Mouse (Mus musculus): ENCODE data around the gene Cmtm1. TPM values are rescaled to one million over a fixed set of nuclear protein-coding genes. Genes with fewer than 3 reads are reported as not detected.
"Not testable (repeated sequence)": the region's sequence is repeated elsewhere in the genome, so short reads cannot be mapped to it uniquely, and the experiment has no call there.

Cmtm1 gene
- total and polyA plus RNA-seq, 2 experiments from 2014 or later: not detected

DNA sequence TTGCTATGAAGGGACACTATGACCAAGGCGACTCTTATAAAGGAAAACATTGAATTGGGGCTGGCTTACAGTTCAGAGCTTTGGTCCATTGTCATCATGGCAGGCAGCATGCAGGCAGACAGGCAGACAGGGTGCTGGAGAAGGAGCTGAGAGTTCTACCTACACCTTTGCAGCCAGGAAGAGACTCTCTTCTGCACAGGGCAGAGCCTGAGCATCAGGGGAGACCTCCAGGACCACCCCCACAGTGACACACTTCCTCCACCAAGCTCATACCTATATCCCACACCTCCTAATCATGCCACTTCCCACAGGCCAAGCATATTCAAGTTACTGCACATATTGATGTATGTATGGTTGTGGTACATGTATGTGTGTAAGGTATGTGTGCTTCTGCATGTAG lies 26.9 kb upstream of the Cmtm1 start:
- no peak for TF ChIP-seq EP300 (IDR thresholded peaks at IDR 0.05; ENCODE audit: low read depth)
- TF ChIP-seq CTCF (IDR thresholded peaks at IDR 0.05; ENCODE audit: low read depth): no peak
- Histone ChIP-seq H3K36me3 (replicated peaks; ENCODE audit: control insufficient read depth, insufficient read depth, low read length) (no peaks in the 10 kb centered on the region), H3K27me3 (ENCODE audit: control insufficient read depth, insufficient read depth, low read length) (no peaks in the 10 kb centered on the region), H3K27ac (ENCODE audit: low read depth) (no peak overlapping the region), H3K4me3 (ENCODE audit: low read depth, low read length) (no peak overlapping the region), H3K9ac (replicated peaks; ENCODE audit: low read depth, low read length) (no peak overlapping the region), H3K9me3 (replicated peaks; ENCODE audit: control insufficient read depth, low read length) (no peaks in the 10 kb centered on the region), H3K4me2 (ENCODE audit: low read depth, low read length) (no peak overlapping the region), H3K4me1 (ENCODE audit: control insufficient read depth, insufficient read depth) (no peaks in the 10 kb centered on the region; the same call in 1 of the 2 replicates)
- ATAC-seq (ENCODE audit: insufficient read depth, low read depth): no peak
- WGBS: 86% methylated on average over 1 of the region's 1 CpGs
- DNase-seq (ENCODE audit: low spot score): no peak

DNA sequence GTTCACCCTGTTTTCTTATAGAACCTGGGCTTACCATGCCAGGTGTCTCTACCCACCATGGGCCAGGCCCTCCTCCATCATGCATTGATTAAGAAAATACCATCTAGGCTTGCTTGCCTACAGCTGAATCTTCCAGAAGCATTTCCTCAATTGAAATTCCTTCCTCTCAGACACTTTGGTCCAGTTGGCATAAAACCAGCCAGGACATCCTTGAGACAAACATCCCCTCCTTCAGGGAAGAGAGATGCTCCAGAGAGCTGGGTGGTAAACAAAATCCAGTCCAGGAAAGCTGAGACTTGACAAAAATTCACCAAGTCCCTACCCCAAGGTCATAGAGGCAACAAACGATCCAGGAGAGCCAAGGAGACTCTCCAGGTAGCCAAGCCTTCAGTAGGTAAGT lies 24.3 kb upstream of the Cmtm1 start:
- ATAC-seq (ENCODE audit: insufficient read depth, low read depth) (no peak), DNase-seq (ENCODE audit: low spot score) (no peak)
- no peaks in the 10 kb centered on the region for H3K4me1 ChIP-seq (ENCODE audit: control insufficient read depth, insufficient read depth)
- H3K9ac ChIP-seq (replicated peaks; ENCODE audit: low read depth, low read length): no peak overlapping the region
- H3K4me2 ChIP-seq (ENCODE audit: low read depth, low read length): no peak overlapping the region
- H3K4me3 ChIP-seq (ENCODE audit: low read depth, low read length): no peak overlapping the region
- no peak overlapping the region for H3K27ac ChIP-seq (ENCODE audit: low read depth)
- no peaks in the 10 kb centered on the region for H3K27me3 ChIP-seq (ENCODE audit: control insufficient read depth, insufficient read depth, low read length)
- no peak for TF ChIP-seq EP300 (IDR thresholded peaks at IDR 0.05; ENCODE audit: low read depth)
- TF ChIP-seq CTCF (IDR thresholded peaks at IDR 0.05; ENCODE audit: low read depth): no peak
- 82% methylated on average over 1 of the region's 1 CpGs for WGBS
- H3K36me3 ChIP-seq (replicated peaks; ENCODE audit: control insufficient read depth, insufficient read depth, low read length): no peaks in the 10 kb centered on the region
- H3K9me3 ChIP-seq (replicated peaks; ENCODE audit: control insufficient read depth, low read length): no peaks in the 10 kb centered on the region

DNA sequence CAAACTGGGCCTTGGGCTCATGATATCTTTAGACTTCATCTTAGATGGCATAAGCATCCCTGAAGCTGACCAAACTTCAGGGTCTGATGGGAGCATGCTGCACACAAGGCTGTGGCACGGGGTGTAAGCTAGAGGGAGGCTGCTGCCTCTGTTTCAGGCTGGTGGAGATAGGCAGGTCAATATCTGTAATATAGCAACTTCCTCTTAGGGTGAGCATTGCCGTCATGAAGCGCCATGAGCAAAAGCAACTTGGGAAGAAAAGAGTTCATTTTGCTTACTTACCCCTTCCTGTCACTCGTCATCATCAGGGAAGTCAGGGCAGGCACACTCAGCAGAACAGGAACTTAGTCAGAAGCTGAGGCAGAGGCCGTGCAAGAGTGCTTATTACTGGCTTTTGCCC lies 23.8 kb upstream of the Cmtm1 start:
- TF ChIP-seq CTCF (IDR thresholded peaks at IDR 0.05; ENCODE audit: low read depth) (no peak), EP300 (IDR thresholded peaks at IDR 0.05; ENCODE audit: low read depth) (no peak)
- no peak overlapping the region for H3K4me2 ChIP-seq (ENCODE audit: low read depth, low read length)
- H3K4me1 ChIP-seq (ENCODE audit: control insufficient read depth, insufficient read depth): no peaks in the 10 kb centered on the region
- H3K27ac ChIP-seq (ENCODE audit: low read depth): no peak overlapping the region
- WGBS: 57% methylated on average over 5 of the region's 5 CpGs
- H3K9me3 ChIP-seq (replicated peaks; ENCODE audit: control insufficient read depth, low read length): no peaks in the 10 kb centered on the region
- H3K9ac ChIP-seq (replicated peaks; ENCODE audit: low read depth, low read length): no peak overlapping the region
- ATAC-seq (ENCODE audit: insufficient read depth, low read depth) (no peak), DNase-seq (ENCODE audit: low spot score) (no peak)
- H3K4me3 ChIP-seq (ENCODE audit: low read depth, low read length): no peak overlapping the region
- no peaks in the 10 kb centered on the region for H3K36me3 ChIP-seq (replicated peaks; ENCODE audit: control insufficient read depth, insufficient read depth, low read length)
- no peaks in the 10 kb centered on the region for H3K27me3 ChIP-seq (ENCODE audit: control insufficient read depth, insufficient read depth, low read length)

DNA sequence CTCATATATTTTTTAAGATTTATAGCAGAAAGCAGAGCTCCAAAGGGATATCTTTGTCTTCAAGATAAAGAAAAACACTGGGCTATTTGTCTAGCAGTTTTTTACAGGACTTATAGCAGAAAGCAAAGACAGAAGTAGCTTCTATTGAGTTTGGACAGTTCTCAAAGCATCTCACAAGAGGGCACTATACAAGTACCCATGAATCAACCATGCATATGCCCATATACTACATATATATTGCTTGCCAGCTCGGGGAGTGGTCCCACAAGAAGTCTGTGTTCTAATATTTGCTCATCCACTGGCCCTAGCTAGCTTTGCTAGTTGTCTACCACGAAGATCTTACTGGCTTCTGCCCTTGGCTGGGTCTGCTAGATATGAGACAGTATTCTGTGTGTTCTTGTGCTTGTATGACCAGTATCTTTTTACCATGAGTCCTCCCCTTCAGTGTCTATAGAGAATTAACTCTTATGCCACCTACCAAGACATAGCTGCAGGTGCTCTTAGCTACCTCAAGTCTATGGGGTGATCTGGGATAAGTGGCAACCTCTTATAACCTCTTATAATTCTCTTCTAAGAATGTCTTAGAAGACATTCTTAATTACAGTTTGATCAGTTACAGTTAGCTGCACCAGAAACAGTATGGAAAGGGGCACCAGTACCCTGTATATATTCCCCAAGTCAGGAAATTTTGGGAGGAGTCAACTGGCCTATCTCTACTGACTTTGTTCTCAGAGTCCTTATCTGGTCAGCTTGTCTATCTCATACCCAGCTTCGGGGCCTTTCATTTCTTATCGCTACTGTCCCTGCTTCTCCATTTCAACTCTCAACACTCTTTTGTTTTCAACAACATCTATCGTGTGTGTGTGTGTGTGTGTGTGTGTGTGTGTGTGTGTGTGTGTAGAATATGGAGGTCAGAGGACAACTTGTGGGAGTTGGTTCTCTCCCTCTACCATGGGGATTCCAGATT lies 23.0 kb upstream of the Cmtm1 start:
- Histone ChIP-seq H3K27ac (ENCODE audit: low read depth) (no peak overlapping the region), H3K4me3 (ENCODE audit: low read depth, low read length) (no peak overlapping the region), H3K9me3 (replicated peaks; ENCODE audit: control insufficient read depth, low read length) (no peaks in the 10 kb centered on the region), H3K4me2 (ENCODE audit: low read depth, low read length) (no peak overlapping the region), H3K4me1 (ENCODE audit: control insufficient read depth, insufficient read depth) (no peaks in the 10 kb centered on the region), H3K36me3 (replicated peaks; ENCODE audit: control insufficient read depth, insufficient read depth, low read length) (no peaks in the 10 kb centered on the region), H3K9ac (replicated peaks; ENCODE audit: low read depth, low read length) (no peak overlapping the region), H3K27me3 (ENCODE audit: control insufficient read depth, insufficient read depth, low read length) (no peaks in the 10 kb centered on the region)
- WGBS: 42% methylated on average over 5 of the region's 5 CpGs
- DNase-seq (ENCODE audit: low spot score): no peak
- TF ChIP-seq EP300 (IDR thresholded peaks at IDR 0.05; ENCODE audit: low read depth) (no peak), CTCF (IDR thresholded peaks at IDR 0.05; ENCODE audit: low read depth) (no peak)
- no peak for ATAC-seq (ENCODE audit: insufficient read depth, low read depth)

DNA sequence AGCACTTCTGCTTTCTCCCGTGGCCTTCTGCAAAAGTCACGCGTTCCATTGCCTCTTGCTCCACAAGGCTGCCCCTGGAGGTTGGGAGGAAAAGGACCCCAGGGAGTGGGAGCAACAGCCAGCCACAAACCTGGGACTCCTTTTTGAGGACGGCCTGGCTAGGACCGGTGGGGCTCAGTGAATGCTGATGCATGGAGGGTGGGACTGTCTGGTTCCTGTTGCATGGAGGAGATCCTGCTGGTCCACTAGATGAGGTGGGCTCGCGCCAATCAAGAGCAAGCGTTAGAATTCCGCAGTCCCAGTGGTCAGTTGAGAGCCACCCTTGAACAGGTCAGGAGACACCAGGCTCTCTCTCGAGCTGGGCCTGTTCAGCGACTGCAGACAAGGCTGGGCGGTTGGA lies 12.0 kb upstream of the Cmtm1 start, which contains the start of gene Cmtm2b:
Gene Cmtm2b, plus strand, starts transcription at position 301 of the 400 bp plus-strand sequence.
- not testable (repeated sequence) for H3K36me3 ChIP-seq (replicated peaks; ENCODE audit: control insufficient read depth, insufficient read depth, low read length); H3K9ac ChIP-seq (replicated peaks; ENCODE audit: low read depth, low read length); ATAC-seq (ENCODE audit: insufficient read depth, low read depth); H3K27me3 ChIP-seq (ENCODE audit: control insufficient read depth, insufficient read depth, low read length); H3K27ac ChIP-seq (ENCODE audit: low read depth); H3K4me3 ChIP-seq (ENCODE audit: low read depth, low read length); H3K4me1 ChIP-seq (ENCODE audit: control insufficient read depth, insufficient read depth); H3K9me3 ChIP-seq (replicated peaks; ENCODE audit: control insufficient read depth, low read length); DNase-seq (ENCODE audit: low spot score); H3K4me2 ChIP-seq (ENCODE audit: low read depth, low read length)
- WGBS: 72% methylated on average over 12 of the region's 12 CpGs

DNA sequence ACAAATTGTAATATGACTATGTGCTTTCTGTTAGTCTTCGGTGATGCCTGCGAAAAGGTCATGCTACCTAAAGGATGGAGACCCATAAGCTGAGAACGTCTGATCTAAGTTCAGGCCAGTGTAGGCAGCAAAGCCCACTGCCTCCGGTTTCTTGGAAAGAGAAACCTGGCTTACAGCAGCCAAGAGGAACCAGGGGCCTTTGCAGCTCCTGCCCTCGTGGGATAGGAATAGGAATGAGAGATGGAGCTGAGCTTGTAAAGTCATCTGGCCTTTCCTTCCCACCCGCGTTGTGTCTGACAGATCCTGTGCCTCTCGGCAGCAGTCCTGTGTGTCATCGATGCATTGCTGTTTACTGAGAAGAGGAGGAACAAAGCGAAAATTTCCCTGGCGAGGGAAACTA lies 11.3 kb upstream of the Cmtm1 start, which contains the start of gene Gm11020:
Gene Gm11020, plus strand, starts transcription at position 301 of the 400 bp plus-strand sequence.
- not testable (repeated sequence) for DNase-seq (ENCODE audit: low spot score); H3K9me3 ChIP-seq (replicated peaks; ENCODE audit: control insufficient read depth, low read length); H3K4me2 ChIP-seq (ENCODE audit: low read depth, low read length); H3K27ac ChIP-seq (ENCODE audit: low read depth); ATAC-seq (ENCODE audit: insufficient read depth, low read depth); H3K4me3 ChIP-seq (ENCODE audit: low read depth, low read length); H3K36me3 ChIP-seq (replicated peaks; ENCODE audit: control insufficient read depth, insufficient read depth, low read length); H3K4me1 ChIP-seq (ENCODE audit: control insufficient read depth, insufficient read depth); H3K27me3 ChIP-seq (ENCODE audit: control insufficient read depth, insufficient read depth, low read length); H3K9ac ChIP-seq (replicated peaks; ENCODE audit: low read depth, low read length)
- WGBS: 72% methylated on average over 7 of the region's 11 CpGs
